Mouse (Mus musculus) CH12.LX (cell line): Measurements from ENCODE around the gene Icos. TPM values are rescaled to one million over a fixed set of nuclear protein-coding genes. Genes with fewer than 3 reads are reported as not detected.

Experiments
- DNase-seq: peaks from one replicate; pipeline ENCODE4 v3.0.0-alpha.2; 2013; ENCODE audit errors: extremely low read depth
- H3K27ac ChIP-seq: 2 replicates; pipeline ENCODE4 v1.5.1; 2012; ENCODE audit warnings: low read depth, mild to moderate bottlenecking, control low read depth, moderate library complexity; ENCODE audit not compliant: insufficient read depth
- H3K27me3 ChIP-seq: replicated peaks from 2 replicates; pipeline ENCODE3; 2012; ENCODE audit warnings: inconsistent platforms
- H3K36me3 ChIP-seq, 2 experiments: replicated peaks in 1 of 2; 2 replicates each; pipeline versions ENCODE3 to v1.6.1; 2012; ENCODE audit warnings: inconsistent platforms in 1 of 2, low read length in 1 of 2, mild to moderate bottlenecking in 1 of 2, mixed read lengths in 1 of 2, moderate library complexity in 1 of 2; ENCODE audit not compliant: control insufficient read depth in 1 of 2, insufficient read depth in 1 of 2
- H3K4me1 ChIP-seq, 2 experiments: 2 replicates each; pipeline ENCODE4 v1.6.1; 2012; ENCODE audit warnings: inconsistent platforms in 1 of 2, moderate library complexity in 1 of 2; ENCODE audit not compliant: insufficient read depth in 2 of 2, control insufficient read depth in 1 of 2
- H3K4me2 ChIP-seq: 2 replicates; pipeline ENCODE4 v1.6.1; 2012; ENCODE audit warnings: low read depth, mild to moderate bottlenecking, control low read depth; ENCODE audit not compliant: poor library complexity, insufficient read depth, severe bottlenecking
- H3K4me3 ChIP-seq, 3 experiments: fragments of 150-350 bp in 1 of 3; sonication (generic) in 1 of 3; replicated peaks in 1 of 3; 2 replicates each; pipeline versions ENCODE3 to v1.5.1; 2011 to 2012; ENCODE audit warnings: low read depth in 2 of 3, low read length in 2 of 3, mild to moderate bottlenecking in 2 of 3, moderate library complexity in 2 of 3, control low read depth in 1 of 3, improper control_type of control experiment in 1 of 3, inconsistent platforms in 1 of 3, mixed read lengths in 1 of 3; ENCODE audit not compliant: poor library complexity in 1 of 3
- H3K79me2 ChIP-seq: replicated peaks from 2 replicates; pipeline ENCODE4 v1.6.1; 2012; ENCODE audit warnings: mild to moderate bottlenecking, moderate library complexity; ENCODE audit not compliant: control insufficient read depth, poor library complexity, insufficient read depth, severe bottlenecking; ENCODE audit errors: extremely low read depth
- H3K9ac ChIP-seq: 2 replicates; pipeline ENCODE4 v1.6.1; 2012; ENCODE audit warnings: low read depth, mild to moderate bottlenecking, control low read depth, moderate library complexity; ENCODE audit not compliant: insufficient read depth
- H3K9me3 ChIP-seq: replicated peaks from 2 replicates; pipeline ENCODE3; 2012; ENCODE audit warnings: low read length, inconsistent platforms, mixed read lengths
- CHD1 ChIP-seq: IDR thresholded peaks from 2 replicates; pipeline ENCODE4 v1.6.1; 2012; ENCODE audit warnings: low read depth, low read length, improper control_type of control experiment, inconsistent platforms
- CTCF ChIP-seq, 2 experiments: IDR thresholded peaks in 1 of 2; conservative IDR thresholded peaks in 1 of 2; 2 replicates each; pipeline ENCODE4 v1.5.1; 2011 to 2012; ENCODE audit warnings: low read depth in 2 of 2, low read length in 2 of 2, improper control_type of control experiment in 1 of 2, inconsistent platforms in 1 of 2, mild to moderate bottlenecking in 1 of 2, moderate library complexity in 1 of 2
- E2F4 ChIP-seq: IDR thresholded peaks from 2 replicates; pipeline ENCODE4 v1.6.1; 2011; ENCODE audit warnings: low read depth, low read length, improper control_type of control experiment; ENCODE audit not compliant: insufficient replicate concordance
- ELF1 ChIP-seq: IDR thresholded peaks from 2 replicates; pipeline ENCODE4 v1.6.1; 2014; ENCODE audit warnings: low read depth, mild to moderate bottlenecking, inconsistent platforms, low read length, improper control_type of control experiment
- EP300 ChIP-seq: IDR thresholded peaks from 2 replicates; pipeline ENCODE4 v1.6.1; 2011; ENCODE audit warnings: low read length, improper control_type of control experiment
- GABPA ChIP-seq: IDR thresholded peaks from 2 replicates; pipeline ENCODE4 v1.6.1; 2012; ENCODE audit warnings: low read depth, low read length, improper control_type of control experiment, inconsistent platforms; ENCODE audit not compliant: insufficient replicate concordance
- HCFC1 ChIP-seq: IDR thresholded peaks from 2 replicates; pipeline ENCODE4 v1.6.1; 2012; ENCODE audit warnings: low read depth, mild to moderate bottlenecking, inconsistent platforms, low read length, improper control_type of control experiment
- JUN ChIP-seq: IDR thresholded peaks from 2 replicates; pipeline ENCODE4 v1.6.1; 2011; ENCODE audit warnings: low read depth, mild to moderate bottlenecking, low read length, improper control_type of control experiment, moderate library complexity; ENCODE audit not compliant: insufficient read depth
- JUND ChIP-seq: conservative IDR thresholded peaks from 2 replicates; pipeline ENCODE4 v1.6.1; 2011; ENCODE audit warnings: low read depth, low read length, improper control_type of control experiment
- KAT2A ChIP-seq: IDR thresholded peaks from 2 replicates; pipeline ENCODE4 v1.6.1; 2012; ENCODE audit warnings: low read length, improper control_type of control experiment, inconsistent platforms; ENCODE audit not compliant: insufficient replicate concordance
- MAFK ChIP-seq: IDR thresholded peaks from 2 replicates; pipeline ENCODE4 v1.6.1; 2011; ENCODE audit warnings: low read length, improper control_type of control experiment; ENCODE audit not compliant: insufficient replicate concordance
- MAZ ChIP-seq: IDR thresholded peaks from 2 replicates; pipeline ENCODE4 v1.6.1; 2012; ENCODE audit warnings: low read depth, mild to moderate bottlenecking, inconsistent platforms, low read length, improper control_type of control experiment, moderate library complexity
- MEF2A ChIP-seq: IDR thresholded peaks from 2 replicates; pipeline ENCODE4 v1.6.1; 2014; ENCODE audit warnings: low read depth, mild to moderate bottlenecking, inconsistent platforms, low read length, improper control_type of control experiment, borderline replicate concordance
- MXI1 ChIP-seq: IDR thresholded peaks from 2 replicates; pipeline ENCODE4 v1.6.1; 2011; ENCODE audit warnings: mild to moderate bottlenecking, low read depth, low read length, improper control_type of control experiment
- MYC ChIP-seq: IDR thresholded peaks from 2 replicates; pipeline ENCODE4 v1.6.1; 2011; ENCODE audit warnings: low read depth, mild to moderate bottlenecking, improper control_type of control experiment, low read length
- NRF1 ChIP-seq: IDR thresholded peaks from 2 replicates; pipeline ENCODE4 v1.6.1; 2014; ENCODE audit warnings: low read depth, mild to moderate bottlenecking, inconsistent platforms, low read length, improper control_type of control experiment, moderate library complexity
- PAX5 ChIP-seq: IDR thresholded peaks from 2 replicates; pipeline ENCODE4 v1.6.1; 2012; ENCODE audit warnings: low read length, inconsistent platforms, mixed read lengths
- POLR2A ChIP-seq: IDR thresholded peaks from 2 replicates; pipeline ENCODE4 v1.6.1; 2011; ENCODE audit warnings: low read depth, mild to moderate bottlenecking, improper control_type of control experiment, low read length
- POLR2AphosphoS2 ChIP-seq: IDR thresholded peaks from 2 replicates; pipeline ENCODE4 v1.6.1; 2011; ENCODE audit warnings: low read depth, low read length, improper control_type of control experiment
- RAD21 ChIP-seq: IDR thresholded peaks from 2 replicates; pipeline ENCODE4 v1.6.1; 2011; ENCODE audit warnings: low read depth, mild to moderate bottlenecking, low read length, improper control_type of control experiment, moderate library complexity
- SMC3 ChIP-seq: IDR thresholded peaks from 2 replicates; pipeline ENCODE4 v1.6.1; 2011; ENCODE audit warnings: low read depth, low read length, improper control_type of control experiment
- TBP ChIP-seq: conservative IDR thresholded peaks from 2 replicates; pipeline ENCODE4 v1.6.1; 2011; ENCODE audit warnings: low read depth, low read length, improper control_type of control experiment
- TCF12 ChIP-seq: IDR thresholded peaks from 2 replicates; pipeline ENCODE4 v1.6.1; 2014; ENCODE audit warnings: low read depth, mild to moderate bottlenecking, inconsistent platforms, low read length, improper control_type of control experiment
- UBTF ChIP-seq: IDR thresholded peaks from 2 replicates; pipeline ENCODE4 v1.6.1; 2012; ENCODE audit warnings: low read depth, mild to moderate bottlenecking, inconsistent platforms, low read length, improper control_type of control experiment, moderate library complexity
- USF1 ChIP-seq: IDR thresholded peaks from 2 replicates; pipeline ENCODE4 v1.6.1; 2014; ENCODE audit warnings: low read depth, mild to moderate bottlenecking, inconsistent platforms, low read length, improper control_type of control experiment
- USF2 ChIP-seq: conservative IDR thresholded peaks from 2 replicates; pipeline ENCODE4 v1.6.1; 2011; ENCODE audit warnings: low read depth, low read length, improper control_type of control experiment
- ZC3H11A ChIP-seq: IDR thresholded peaks from 2 replicates; pipeline ENCODE4 v1.6.1; 2012; ENCODE audit warnings: low read depth, mild to moderate bottlenecking, inconsistent platforms, low read length, improper control_type of control experiment
- ZKSCAN1 ChIP-seq: IDR thresholded peaks from 2 replicates; pipeline ENCODE4 v1.6.1; 2012; ENCODE audit warnings: low read depth, inconsistent platforms, low read length, improper control_type of control experiment, borderline replicate concordance
- ZNF384 ChIP-seq: IDR thresholded peaks from 2 replicates; pipeline ENCODE4 v1.6.1; 2012; ENCODE audit warnings: low read depth, low read length, improper control_type of control experiment, inconsistent platforms
- dilution Hi-C: fragments of 300-500 bp; cut with MboI; formaldehyde crosslinking; loops from 2 replicates; pipeline ENCODE4 v1.14.3; 2020; ENCODE audit warnings: low sequenced_read_pairs; ENCODE audit not compliant: extremely low pct_unique_long_range_greater_than_20kb, extremely low pct_ligation_motif_present
- in situ Hi-C: fragments of 300-500 bp; cut with MboI; formaldehyde crosslinking; loops from 3 replicates; pipeline ENCODE4 v1.14.3; 2019; ENCODE audit warnings: low sequenced_read_pairs, low pct_ligation_motif_present, low pct_unique_long_range_greater_than_20kb, mixed read lengths
- polyA plus RNA-seq: library from polyadenylated mRNA; unstranded; fragments of >175 nt; gene quantifications from 2 replicates; pipeline ENCODE4 v1.2.1, GENCODE M21; 2012; ENCODE audit warnings: low read depth; ENCODE audit not compliant: insufficient read length
- total RNA-seq, 2 experiments: library from RNA; depleted of rRNA; stranded (reverse); fragments of 300-350 nt in 1 of 2; fragments of >200 nt in 1 of 2; gene quantifications; 2 replicates each; pipeline ENCODE4 v1.2.3; 2012 to 2014

Icos gene
- total and polyA plus RNA-seq, 3 experiments = 0.08 TPM; not detected in 2

DNA sequence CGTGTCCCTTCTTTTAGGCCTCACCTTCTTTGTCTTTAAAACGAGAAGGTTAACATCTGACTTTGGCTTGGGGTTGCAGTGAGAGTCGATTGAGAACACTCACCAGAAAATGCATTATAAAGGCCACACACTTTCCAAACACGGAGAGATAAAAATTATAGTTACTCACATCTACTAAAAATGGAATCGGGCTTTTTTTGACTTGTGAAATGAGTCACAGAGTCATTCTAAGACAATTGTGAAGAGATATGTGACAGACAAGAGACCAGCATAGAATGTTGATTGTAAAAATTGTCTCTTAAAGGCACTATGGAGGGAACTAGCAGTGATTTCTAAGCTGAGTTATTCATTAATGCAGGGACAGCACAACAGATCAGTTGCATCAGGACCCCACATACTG, 38.8 kb upstream of the Icos start (continued):
- peak; percentile 78 for TF ChIP-seq JUN
- TF ChIP-seq MXI1 = no peak
- peak; percentile 89; the same call in 1 of the 2 replicates for TF ChIP-seq MEF2A
- no peak for TF ChIP-seq POLR2A
- TF ChIP-seq HCFC1 = no peak
- TF ChIP-seq POLR2AphosphoS2 = no peak
- TF ChIP-seq USF1 = no peak
- no peak for TF ChIP-seq KAT2A
- TF ChIP-seq PAX5 = no peak

DNA sequence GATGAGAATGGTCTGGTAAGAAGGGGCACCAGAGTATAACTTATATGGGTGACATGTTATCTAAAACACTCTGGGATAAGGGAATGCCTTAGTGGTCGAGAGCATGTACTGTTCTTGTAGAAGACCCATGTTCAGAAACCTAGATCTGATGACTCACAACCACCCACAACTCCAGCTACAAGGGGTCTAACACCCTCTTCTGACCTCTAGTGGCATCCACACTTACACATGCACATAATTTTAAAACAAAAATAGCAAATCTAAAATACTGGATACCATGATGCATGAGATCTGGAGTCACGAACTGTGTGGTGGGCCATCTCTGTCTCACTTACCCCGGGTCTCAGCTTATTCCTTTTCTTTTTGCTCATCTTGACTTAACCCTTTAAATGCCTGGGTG, 37.7 kb upstream of the Icos start:
- H3K36me3 ChIP-seq = no peaks in the 10 kb centered on the region
- no peaks in the 10 kb centered on the region for H3K9me3 ChIP-seq
- 0 out of 2 replicates have a peak, but pooled peaks have one; percentile 8 for TF ChIP-seq JUN
- no peak for TF ChIP-seq ZNF384
- TF ChIP-seq SMC3 = peak; percentile 57
- TF ChIP-seq RAD21 = peak; percentile 52
- TF ChIP-seq JUND = peak; percentile 52; the same call in 1 of the 2 replicates
- peak; percentile 26; the same call in 1 of the 2 replicates for TF ChIP-seq MEF2A
- TF ChIP-seq CTCF (conservative IDR thresholded peaks at IDR 0.05 in 1 of 2, IDR thresholded peaks at IDR 0.05 in 1 of 2; ENCODE audit: low read depth in 2 of 2, low read length in 2 of 2) = peak in 1 of 2 experiments; percentile 52; a peak in 2 of 4 replicates
- no peak for TF ChIP-seq EP300
- peak overlapping the region; percentile 96 for H3K27ac ChIP-seq
- dilution Hi-C loops (no loop called here), in situ Hi-C loops (loop anchor here (5.0 kb wide), 1 partner anchor 73 kb away; no protein-coding TSS in a partner anchor)
- no peak overlapping the region for H3K9ac ChIP-seq
- H3K79me2 ChIP-seq = no peaks in the 10 kb centered on the region
- H3K4me3 ChIP-seq = no peak overlapping the region
- H3K4me2 ChIP-seq = no peak overlapping the region
- peaks cover 26 to 81% of the 10 kb centered on the region in 2 experiments for H3K4me1 ChIP-seq
- peak; percentile 32 for DNase-seq
- H3K27me3 ChIP-seq = no peaks in the 10 kb centered on the region

DNA sequence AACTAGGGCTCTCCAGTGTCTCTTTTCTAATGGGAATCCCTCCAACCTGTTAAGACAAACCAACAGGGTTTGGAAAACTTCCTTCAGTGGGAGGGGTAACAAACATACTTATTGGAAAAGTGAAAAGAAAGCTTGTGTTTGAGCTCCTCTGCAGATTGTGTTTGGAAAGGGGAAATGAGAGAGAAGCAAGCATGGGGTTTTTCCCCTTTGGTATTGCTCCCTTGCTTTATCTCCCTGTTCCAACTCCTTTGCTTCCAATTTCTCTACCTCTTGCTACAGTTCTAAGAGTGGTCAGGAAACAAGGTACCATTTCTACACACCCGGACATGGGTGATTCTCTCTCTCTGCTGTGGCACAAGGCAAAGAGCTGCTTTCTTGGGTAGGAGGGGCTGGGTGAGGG, 37.1 kb upstream of the Icos start:
- Histone ChIP-seq H3K4me3 (no peak overlapping the region), H3K4me1 (peaks cover 26 to 86% of the 10 kb centered on the region in 2 experiments), H3K27ac (peak overlapping the region; percentile 96), H3K27me3 (no peaks in the 10 kb centered on the region), H3K9ac (no peak overlapping the region; the same call in 1 of the 2 replicates), H3K79me2 (no peaks in the 10 kb centered on the region), H3K4me2 (peak overlapping the region; percentile 93), H3K36me3 (no peaks in the 10 kb centered on the region), H3K9me3 (no peaks in the 10 kb centered on the region)
- dilution Hi-C loops = no loop called here
- peak; percentile 47 for DNase-seq
- in situ Hi-C loops = loop anchor here (5.0 kb wide), 1 partner anchor 73 kb away; no protein-coding TSS in a partner anchor
- TF ChIP-seq ELF1 (no peak; the same call in 1 of the 2 replicates), MYC (0 out of 2 replicates have a peak, but pooled peaks have one; percentile 21), RAD21 (no peak; the same call in 1 of the 2 replicates), GABPA (no peak), EP300 (peak; percentile 89), TCF12 (no peak), UBTF (no peak), NRF1 (no peak), POLR2A (no peak), ZKSCAN1 (no peak), TBP (no peak; the same call in 1 of the 2 replicates), HCFC1 (no peak), USF2 (no peak), ZC3H11A (no peak), MAFK (peak; percentile 37; the same call in 1 of the 2 replicates), E2F4 (no peak), MAZ (no peak), CHD1 (no peak), MEF2A (no peak), SMC3 (no peak), POLR2AphosphoS2 (no peak), USF1 (no peak)
